Comparison of ENCODE assay signal across 24 mouse cellular contexts in genomic region chr6:31397308-31397707, GRCm38 (mm10). TPM values are rescaled to one million over a fixed set of nuclear protein-coding genes. Genes with fewer than 3 reads are reported as not detected.
DNase-seq lines count a peak whose midpoint lies in the region; ATAC-seq and TF ChIP-seq lines count a peak whose summit lies in the region.
"Had no signal": no experiment of that assay in that cellular context is flagged by ENCODE, and none has a peak within 500 bp of the region (broad histone marks: within the 10 kb centered on the region; RNA-seq: fewer than 3 reads in every experiment).

No protein-coding gene starts in this region.

- H3K4me1 ChIP-seq in hindbrain, postnatal 0 days (ENCODE audit: insufficient read depth, low read length) = peaks cover 11% of the 10 kb centered on the region
- H3K4me1 ChIP-seq in hindbrain, embryonic 13.5 days (replicated peaks) = peaks cover 35% of the 10 kb centered on the region
- peaks cover 11% of the 10 kb centered on the region; the same call in 1 of the 2 replicates for H3K4me1 ChIP-seq in midbrain, postnatal 0 days (ENCODE audit: insufficient read depth, low read length)
- H3K4me1 ChIP-seq in midbrain, embryonic 14.5 days (ENCODE audit: control insufficient read depth, insufficient read depth, low read length) = peaks cover 24% of the 10 kb centered on the region
- H3K4me1 ChIP-seq in liver, embryonic 12.5 days = peaks cover 54% of the 10 kb centered on the region
- peaks cover 33% of the 10 kb centered on the region for H3K4me1 ChIP-seq in liver, embryonic 16.5 days (ENCODE audit: control insufficient read depth, low read depth, low read length)

- no peaks in the 10 kb centered on the region for H3K9me3 ChIP-seq in hindbrain, postnatal 0 days (ENCODE audit: low read length)
- no peaks in the 10 kb centered on the region for H3K9me3 ChIP-seq in hindbrain, embryonic 13.5 days
- H3K9me3 ChIP-seq in midbrain, postnatal 0 days (ENCODE audit: low read length) = no peaks in the 10 kb centered on the region
- no peaks in the 10 kb centered on the region for H3K9me3 ChIP-seq in midbrain, embryonic 14.5 days (ENCODE audit: control insufficient read depth, low read length)
- H3K9me3 ChIP-seq in liver, embryonic 12.5 days (replicated peaks) = no peaks in the 10 kb centered on the region
- H3K9me3 ChIP-seq in liver, embryonic 16.5 days (replicated peaks; ENCODE audit: control insufficient read depth, low read length) = no peaks in the 10 kb centered on the region
- H3K9me3 ChIP-seq: forebrain, embryonic 10.5 days; stomach, embryonic 15.5 days had no signal

- no peaks in the 10 kb centered on the region for H3K36me3 ChIP-seq in hindbrain, postnatal 0 days (ENCODE audit: insufficient read depth, low read length)
- no peaks in the 10 kb centered on the region for H3K36me3 ChIP-seq in hindbrain, embryonic 13.5 days
- H3K36me3 ChIP-seq in midbrain, postnatal 0 days (ENCODE audit: insufficient read depth, low read length) = no peaks in the 10 kb centered on the region
- no peaks in the 10 kb centered on the region for H3K36me3 ChIP-seq in midbrain, embryonic 14.5 days (ENCODE audit: control insufficient read depth, insufficient read depth, low read length)
- 0 out of 2 replicates have a peak, but pooled peaks cover under 1% of the 10 kb centered on the region for H3K36me3 ChIP-seq in liver, embryonic 12.5 days
- no peaks in the 10 kb centered on the region for H3K36me3 ChIP-seq in liver, embryonic 16.5 days (ENCODE audit: control insufficient read depth, insufficient read depth)
- H3K36me3 ChIP-seq: forebrain, embryonic 10.5 days; stomach, embryonic 15.5 days had no signal

- H3K4me2 ChIP-seq in hindbrain, postnatal 0 days (ENCODE audit: low read depth, low read length) = peak overlapping the region; percentile 84; the same call in 1 of the 2 replicates
- H3K4me2 ChIP-seq in hindbrain, embryonic 13.5 days = no peak overlapping the region
- peak overlapping the region; percentile 92; the same call in 1 of the 2 replicates for H3K4me2 ChIP-seq in midbrain, postnatal 0 days (ENCODE audit: low read depth, low read length, poor library complexity, severe bottlenecking)
- no peak overlapping the region for H3K4me2 ChIP-seq in midbrain, embryonic 14.5 days (ENCODE audit: low read length)
- H3K4me2 ChIP-seq in liver, embryonic 12.5 days = peak overlapping the region; percentile 87
- peak overlapping the region; percentile 80 for H3K4me2 ChIP-seq in liver, embryonic 16.5 days (ENCODE audit: low read depth, low read length)
- H3K4me2 ChIP-seq: midbrain, embryonic 11.5 days had no signal

- DNase-seq in hindbrain, postnatal 0 days (ENCODE audit: low spot score) = no peak
- no peak for DNase-seq in midbrain, postnatal 0 days (ENCODE audit: low spot score)
- DNase-seq in midbrain, embryonic 14.5 days = no peak
- DNase-seq in spleen, adult 12 weeks (ENCODE audit: low spot score) = no peak
- no peak for DNase-seq in lung, postnatal 4 days
- DNase-seq: adrenal gland, adult 8-10 months; B cell, adult 2 months; cerebellum, adult 8-10 months; cerebellum, postnatal 25 days; heart, postnatal 14 days; kidney, adult 18-20 months; lung, adult 18-20 months; lung, postnatal 14 days; retina, postnatal 1 day; right cerebral cortex, postnatal 14 days; thymus, postnatal 14 days had no signal

- H3K4me3 ChIP-seq in hindbrain, postnatal 0 days (ENCODE audit: low read length) = no peak overlapping the region
- no peak overlapping the region for H3K4me3 ChIP-seq in hindbrain, embryonic 13.5 days
- no peak overlapping the region for H3K4me3 ChIP-seq in midbrain, postnatal 0 days (ENCODE audit: low read depth, low read length)
- H3K4me3 ChIP-seq in midbrain, embryonic 14.5 days (replicated peaks; ENCODE audit: low read depth, low read length) = no peak overlapping the region
- no peak overlapping the region for H3K4me3 ChIP-seq in liver, embryonic 12.5 days
- no peak overlapping the region for H3K4me3 ChIP-seq in liver, embryonic 16.5 days (ENCODE audit: low read depth, low read length)
- H3K4me3 ChIP-seq: forebrain, embryonic 10.5 days had no signal

- no peaks in the 10 kb centered on the region for H3K27me3 ChIP-seq in hindbrain, postnatal 0 days (ENCODE audit: insufficient read depth, low read length)
- no peaks in the 10 kb centered on the region for H3K27me3 ChIP-seq in hindbrain, embryonic 13.5 days
- no peaks in the 10 kb centered on the region for H3K27me3 ChIP-seq in midbrain, postnatal 0 days (ENCODE audit: insufficient read depth, low read length)
- H3K27me3 ChIP-seq in midbrain, embryonic 14.5 days (ENCODE audit: control insufficient read depth, insufficient read depth, low read length) = no peaks in the 10 kb centered on the region
- H3K27me3 ChIP-seq in liver, embryonic 12.5 days (replicated peaks) = no peaks in the 10 kb centered on the region
- no peaks in the 10 kb centered on the region for H3K27me3 ChIP-seq in liver, embryonic 16.5 days (ENCODE audit: control insufficient read depth, insufficient read depth, low read depth, low read length)
- H3K27me3 ChIP-seq: stomach, embryonic 15.5 days had no signal

- no peak overlapping the region for H3K27ac ChIP-seq in hindbrain, postnatal 0 days
- no peak overlapping the region for H3K27ac ChIP-seq in hindbrain, embryonic 13.5 days
- no peak overlapping the region for H3K27ac ChIP-seq in midbrain, postnatal 0 days (ENCODE audit: low read depth, low read length)
- H3K27ac ChIP-seq in midbrain, embryonic 14.5 days (replicated peaks; ENCODE audit: low read depth, low read length) = no peak overlapping the region
- peak overlapping the region; percentile 92 for H3K27ac ChIP-seq in liver, embryonic 12.5 days
- peak overlapping the region; percentile 90 for H3K27ac ChIP-seq in liver, embryonic 16.5 days (ENCODE audit: low read length)
- H3K27ac ChIP-seq: stomach, embryonic 15.5 days had no signal

- H3K9ac ChIP-seq in hindbrain, postnatal 0 days (replicated peaks; ENCODE audit: low read length) = no peak overlapping the region
- no peak overlapping the region for H3K9ac ChIP-seq in hindbrain, embryonic 13.5 days
- H3K9ac ChIP-seq in midbrain, postnatal 0 days (replicated peaks; ENCODE audit: low read length, poor library complexity, severe bottlenecking) = no peak overlapping the region
- H3K9ac ChIP-seq in midbrain, embryonic 14.5 days (replicated peaks; ENCODE audit: low read length) = no peak overlapping the region
- 0 out of 2 replicates have a peak overlapping the region, but pooled peaks have one; percentile 100 for H3K9ac ChIP-seq in liver, embryonic 12.5 days
- peak overlapping the region; percentile 99; the same call in 1 of the 2 replicates for H3K9ac ChIP-seq in liver, embryonic 16.5 days (ENCODE audit: low read depth, low read length)
- H3K9ac ChIP-seq: stomach, embryonic 15.5 days had no signal

- TF ChIP-seq CTCF in hindbrain, postnatal 0 days (IDR thresholded peaks at IDR 0.05; ENCODE audit: low read depth) = no peak
- TF ChIP-seq CTCF in midbrain, postnatal 0 days (IDR thresholded peaks at IDR 0.05) = no peak

- ATAC-seq in hindbrain, postnatal 0 days = no peak
- ATAC-seq in hindbrain, embryonic 13.5 days (ENCODE audit: low FRiP score) = no peak
- no peak for ATAC-seq in midbrain, postnatal 0 days (ENCODE audit: low FRiP score)
- ATAC-seq in midbrain, embryonic 14.5 days (ENCODE audit: low FRiP score, low TSS enrichment) = no peak
- ATAC-seq in liver, embryonic 12.5 days = no peak
- no peak for ATAC-seq in liver, embryonic 16.5 days (ENCODE audit: low read depth)
- ATAC-seq: forebrain, embryonic 16.5 days; inflammation-experienced regulatory T-cells, adult 6 months had no signal

RNA-seq across cellular contexts. Expression of gene Mkln1, which starts 1.2 kb away (rescaled TPM):
- 48.7 and 53.4 TPM in 2 replicates for total RNA-seq in hindbrain, postnatal 0 days (2014; rRNA removed)
- 88.3 and 89.6 TPM in 2 replicates for polyA plus RNA-seq in hindbrain, postnatal 0 days (2015; fragmentation: Nextera tagmentation; extraction: Ambion mirVana)
- polyA plus RNA-seq in hindbrain, embryonic 13.5 days (2015; fragmentation: Nextera tagmentation; extraction: Ambion mirVana) = 145 and 156 TPM in 2 replicates
- total RNA-seq in midbrain, postnatal 0 days (2014; rRNA removed) = 44.4 and 52.0 TPM in 2 replicates
- 72.7 and 84.0 TPM in 2 replicates for polyA plus RNA-seq in midbrain, postnatal 0 days (2015; fragmentation: Nextera tagmentation; extraction: Ambion mirVana)
- 126 and 154 TPM in 2 replicates for polyA plus RNA-seq in midbrain, embryonic 14.5 days (2014; fragmentation: Nextera tagmentation; extraction: Ambion mirVana)
- polyA plus RNA-seq in liver, embryonic 12.5 days (2016; fragmentation: Nextera tagmentation; extraction: Ambion mirVana) = 175 and 177 TPM in 2 replicates
- 130 and 142 TPM in 2 replicates for polyA plus RNA-seq in liver, embryonic 16.5 days (2015; fragmentation: Nextera tagmentation; extraction: Ambion mirVana)

Comparison
In these comparisons a context has a peak if more than half of its experiments do, and no peak if none do; other contexts are left out.
1. H3K4me2 ChIP-seq: peak in hindbrain, postnatal 0 days (single experiment), midbrain, postnatal 0 days (single experiment), liver, embryonic 12.5 days (single experiment) and liver, embryonic 16.5 days (single experiment); none in hindbrain, embryonic 13.5 days (single experiment) and midbrain, embryonic 14.5 days (single experiment).
2. H3K27ac ChIP-seq: peak in liver, embryonic 12.5 days (single experiment) and liver, embryonic 16.5 days (single experiment); none in hindbrain, postnatal 0 days (single experiment), hindbrain, embryonic 13.5 days (single experiment), midbrain, postnatal 0 days (single experiment) and midbrain, embryonic 14.5 days (single experiment).
3. H3K9ac ChIP-seq: peak in liver, embryonic 12.5 days (single experiment) and liver, embryonic 16.5 days (single experiment); none in hindbrain, postnatal 0 days (single experiment), hindbrain, embryonic 13.5 days (single experiment), midbrain, postnatal 0 days (single experiment) and midbrain, embryonic 14.5 days (single experiment).